Mouse (Mus musculus): Measurements from ENCODE around the gene Zfp335.
A peak's percentile ranks its signal among the peaks of the same experiment; 100 is the strongest.
"Not testable (repeated sequence)": the region's sequence is repeated elsewhere in the genome, so short reads cannot be mapped to it uniquely, and the experiment has no call there.

Zfp335 gene

DNA sequence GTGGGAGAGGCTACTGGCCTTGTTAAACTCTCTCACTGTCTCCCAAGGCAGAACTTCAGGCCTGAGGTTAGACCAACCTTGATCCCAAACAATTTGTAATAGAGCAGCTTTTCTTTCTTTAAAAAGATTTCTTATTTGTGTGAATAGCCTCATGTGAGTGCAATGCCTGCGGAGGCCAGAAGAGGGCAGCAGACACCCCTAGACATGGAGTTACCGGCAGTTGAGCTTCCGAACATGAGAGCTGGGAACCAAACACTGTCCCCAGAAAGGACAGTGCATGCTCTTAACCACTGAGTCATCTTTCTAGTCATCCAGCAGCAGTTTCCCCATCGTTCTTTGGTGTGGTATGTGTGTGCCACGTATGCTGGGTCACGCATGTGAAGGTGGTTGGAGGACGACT, 44.0 kb downstream of the Zfp335 start:
- peak in 1 of 2 experiments; percentile 68 for DNase-seq (ENCODE audit: low spot score in 2 of 2)

DNA sequence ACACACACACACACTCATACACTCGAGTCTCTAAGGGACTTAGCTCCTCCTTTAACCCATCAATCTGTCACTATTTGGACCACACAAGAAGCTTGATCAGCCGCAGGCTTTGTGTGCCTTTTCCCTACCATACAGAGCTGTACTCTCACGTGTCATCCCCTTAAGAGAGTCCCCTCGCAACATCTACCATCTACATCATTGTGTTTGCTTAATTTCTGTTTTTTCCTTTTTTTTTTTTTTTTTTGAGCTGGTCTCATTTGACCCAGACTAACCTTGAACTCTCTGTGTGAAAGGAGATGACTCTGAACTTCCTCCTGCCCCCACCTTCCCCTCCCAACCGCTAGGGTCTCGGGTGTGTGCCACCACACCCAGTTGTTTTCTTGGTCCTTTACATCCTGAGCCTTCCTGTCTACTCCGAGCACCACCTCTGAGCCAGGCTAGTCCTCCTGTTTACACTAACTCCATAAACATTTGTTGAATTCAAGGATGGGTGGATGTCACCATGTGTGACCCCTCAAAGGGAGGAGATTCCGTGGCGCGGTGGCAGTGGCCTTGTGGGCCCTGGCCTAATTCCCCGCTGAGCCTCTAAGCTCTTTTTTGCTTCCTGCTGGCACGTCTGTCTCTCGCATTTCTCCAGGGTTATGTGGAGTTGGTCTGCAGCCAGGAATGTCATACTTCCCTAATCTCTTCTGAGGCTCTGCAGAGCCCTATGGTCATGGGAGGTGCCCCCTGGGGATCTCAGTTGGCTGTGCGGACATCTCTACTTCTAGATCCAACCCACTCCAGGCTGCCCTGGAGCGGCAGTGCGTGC, 44.6 kb downstream of the Zfp335 start:
- no peak for DNase-seq (ENCODE audit: low spot score in 2 of 2)

DNA sequence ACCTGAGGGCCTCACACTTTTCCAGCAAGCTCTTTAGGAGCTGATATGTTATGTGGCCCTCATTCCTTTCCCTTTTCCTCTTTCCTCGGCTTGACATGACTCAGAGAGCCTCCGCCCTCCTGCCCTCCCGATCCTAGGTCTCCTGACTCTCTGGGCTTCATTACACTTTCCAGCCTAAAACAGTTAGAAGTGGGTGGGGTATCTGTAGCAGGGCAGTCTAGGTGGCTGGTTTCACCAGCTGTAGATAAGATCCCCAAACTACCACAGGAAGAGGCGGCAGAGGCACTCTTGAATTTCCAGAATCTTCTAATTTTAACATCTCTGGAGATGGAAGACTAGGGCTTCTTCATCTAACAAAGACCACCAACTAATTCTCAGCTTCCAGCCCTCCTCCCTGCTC, 47.0 kb downstream of the Zfp335 start:
- DNase-seq (ENCODE audit: low spot score in 2 of 2) = no peak

DNA sequence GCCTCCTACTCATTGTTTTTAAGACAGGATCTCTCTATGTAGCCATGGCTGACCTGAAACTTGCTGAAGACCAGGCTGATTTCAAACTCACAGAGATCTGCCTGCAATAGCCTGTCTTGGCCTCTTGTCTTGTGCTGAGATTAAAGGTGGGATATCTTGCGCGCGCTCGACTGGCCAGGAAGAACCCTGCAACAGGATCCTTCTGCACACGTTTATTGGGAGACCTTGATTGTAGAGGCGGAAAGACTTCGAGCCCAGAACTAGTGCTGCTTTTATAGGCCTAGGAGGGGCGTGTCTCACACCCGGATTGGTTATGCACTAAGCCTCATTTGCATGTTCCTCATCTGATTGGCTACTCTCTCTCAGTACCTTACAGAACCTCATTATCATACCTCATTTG, 48.1 kb downstream of the Zfp335 start:
- DNase-seq (ENCODE audit: low spot score in 2 of 2) = not testable (repeated sequence)

DNA sequence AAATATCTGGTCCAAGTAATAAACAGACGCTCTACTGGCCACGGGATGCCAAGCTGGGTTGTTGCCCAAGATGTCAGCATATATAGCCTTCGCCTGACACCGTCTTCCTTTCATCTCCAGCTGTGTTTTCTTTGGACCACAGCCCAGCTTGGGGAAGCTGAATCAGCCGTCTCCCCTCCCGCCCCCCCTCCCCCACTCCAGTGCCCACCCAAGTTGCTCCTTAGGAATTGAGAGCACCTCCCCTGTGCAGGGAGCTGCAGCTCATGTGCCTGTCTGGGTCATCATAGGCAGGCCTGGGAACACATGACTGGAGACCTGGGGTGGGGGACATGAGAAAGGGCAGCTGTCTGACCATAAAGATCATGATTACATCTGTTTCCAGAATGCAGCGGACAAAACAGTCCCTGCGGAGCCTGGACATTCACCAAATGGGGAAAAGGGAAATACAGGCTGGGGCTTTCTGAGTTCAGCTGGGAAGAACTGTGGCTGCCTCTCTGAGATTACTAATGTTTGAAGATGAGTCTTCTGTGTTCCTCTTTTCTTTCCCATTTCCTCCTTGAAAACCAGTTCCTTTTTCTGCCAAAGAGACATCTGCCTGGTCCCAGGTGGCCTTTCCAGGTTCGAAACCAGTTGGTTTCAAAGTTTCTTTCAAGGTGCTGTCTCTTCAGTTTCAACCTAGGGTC, 49.2 kb downstream of the Zfp335 start:
- no peak for DNase-seq (ENCODE audit: low spot score in 2 of 2)

DNA sequence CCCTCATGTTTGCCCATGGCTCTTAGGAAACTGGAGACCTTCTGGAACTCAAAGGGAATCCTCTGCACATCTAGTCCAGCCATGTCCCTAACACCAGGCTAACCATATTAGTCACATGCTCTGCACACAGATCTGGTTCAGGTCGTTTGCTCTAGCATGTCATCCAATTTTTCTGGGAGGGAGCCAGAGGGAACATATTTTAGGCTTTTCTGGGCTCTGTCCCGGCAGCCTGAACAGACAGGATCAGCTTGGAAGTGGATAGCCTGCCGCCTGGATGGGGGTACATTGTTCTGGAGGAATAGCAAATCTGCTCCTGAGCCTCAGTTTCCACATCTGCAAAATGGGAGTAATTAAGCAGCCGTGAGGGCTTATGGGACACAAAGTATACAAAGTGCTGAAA, 50.5 kb downstream of the Zfp335 start:
- no peak for DNase-seq (ENCODE audit: low spot score in 2 of 2)

DNA sequence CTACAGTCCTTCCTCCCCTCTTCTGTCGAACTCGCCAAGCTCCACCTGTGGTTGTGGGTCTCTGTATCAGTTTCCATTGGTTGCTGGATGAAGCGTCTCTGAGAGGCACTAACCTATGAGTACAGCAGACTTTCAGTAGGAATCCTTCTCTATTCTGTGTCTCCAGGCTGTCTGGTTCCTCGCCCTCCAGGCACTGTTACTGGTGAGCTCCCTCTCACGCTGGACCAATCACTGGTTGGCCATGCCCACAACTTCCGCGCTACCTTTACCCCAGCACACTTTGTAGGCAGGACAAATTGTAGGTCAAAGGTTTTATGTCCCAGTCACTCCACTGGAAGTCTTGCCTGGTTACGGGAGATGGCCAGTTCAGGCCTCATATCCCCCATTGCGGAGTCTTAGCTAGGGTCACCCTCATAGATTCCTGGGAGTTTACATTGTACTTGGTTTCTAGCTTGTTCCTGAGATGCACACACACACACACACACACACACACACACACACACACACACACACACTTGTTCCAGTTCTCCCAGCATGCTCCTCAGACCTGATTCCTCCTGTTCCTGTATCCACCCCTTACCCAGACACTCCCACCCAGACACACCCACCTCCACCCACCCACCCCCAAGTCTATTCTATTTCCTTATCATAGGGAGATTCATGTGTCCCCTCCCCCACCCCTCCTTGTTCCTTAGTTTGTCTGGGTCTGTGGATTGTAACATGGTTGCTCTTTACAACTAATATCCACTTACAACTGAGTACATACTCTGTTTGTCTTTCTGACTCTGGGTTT, 51.7 kb downstream of the Zfp335 start:
- DNase-seq (ENCODE audit: low spot score in 2 of 2) = no peak

DNA sequence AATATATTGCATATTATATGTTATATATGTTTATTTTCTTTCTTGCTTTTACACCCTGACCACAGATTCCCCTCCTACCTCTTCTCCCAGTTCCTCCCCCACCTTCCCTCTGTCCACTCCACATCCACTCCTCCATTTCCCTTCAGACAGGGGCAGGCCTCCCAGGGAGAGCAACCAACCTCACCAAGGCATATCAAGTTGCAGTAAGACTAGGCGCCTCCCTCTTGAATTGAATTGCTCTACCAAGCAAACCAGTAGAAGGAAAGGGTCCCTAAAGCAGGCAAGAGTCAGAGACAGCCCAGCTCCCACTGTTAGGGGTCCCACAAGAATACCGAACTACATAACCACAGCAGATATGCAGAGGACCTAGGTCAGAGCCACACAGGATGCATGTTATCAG, 52.4 kb downstream of the Zfp335 start:
- no peak for DNase-seq (ENCODE audit: low spot score in 2 of 2)

DNA sequence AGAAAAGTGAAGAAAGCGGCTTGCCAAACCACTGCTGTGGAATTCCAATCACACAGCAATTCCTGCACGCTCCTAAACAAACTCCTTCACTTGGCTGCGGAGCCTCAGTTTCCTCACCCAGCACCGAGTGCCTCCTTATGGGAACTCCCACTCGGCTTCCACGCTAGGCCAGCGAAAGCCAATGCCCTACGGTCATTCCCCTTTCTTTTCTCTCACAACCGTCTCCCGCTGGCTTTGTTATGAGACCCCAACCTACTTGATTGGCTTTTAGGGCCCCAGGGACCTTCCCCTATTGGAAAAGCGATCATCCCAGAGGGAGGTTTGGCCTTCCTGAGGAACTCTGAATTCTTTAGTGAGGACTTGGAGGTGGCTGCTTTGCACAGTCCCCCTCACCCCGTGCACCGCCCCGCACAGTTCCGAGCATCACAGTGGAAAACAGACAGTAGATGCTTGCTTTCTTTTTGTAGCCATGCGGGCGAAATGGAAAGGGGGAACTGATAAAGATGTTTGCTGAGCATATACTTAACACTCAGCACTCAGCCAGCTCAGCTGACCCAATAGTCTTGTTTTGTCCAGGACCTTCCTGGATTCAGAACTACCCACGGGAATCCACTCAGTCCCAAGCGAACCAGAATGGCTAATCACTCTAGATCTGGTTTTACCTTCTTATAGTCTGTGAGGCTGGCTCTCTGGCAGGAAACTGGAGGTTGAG, 53.6 kb downstream of the Zfp335 start:
- DNase-seq (ENCODE audit: low spot score in 2 of 2) = no peak

DNA sequence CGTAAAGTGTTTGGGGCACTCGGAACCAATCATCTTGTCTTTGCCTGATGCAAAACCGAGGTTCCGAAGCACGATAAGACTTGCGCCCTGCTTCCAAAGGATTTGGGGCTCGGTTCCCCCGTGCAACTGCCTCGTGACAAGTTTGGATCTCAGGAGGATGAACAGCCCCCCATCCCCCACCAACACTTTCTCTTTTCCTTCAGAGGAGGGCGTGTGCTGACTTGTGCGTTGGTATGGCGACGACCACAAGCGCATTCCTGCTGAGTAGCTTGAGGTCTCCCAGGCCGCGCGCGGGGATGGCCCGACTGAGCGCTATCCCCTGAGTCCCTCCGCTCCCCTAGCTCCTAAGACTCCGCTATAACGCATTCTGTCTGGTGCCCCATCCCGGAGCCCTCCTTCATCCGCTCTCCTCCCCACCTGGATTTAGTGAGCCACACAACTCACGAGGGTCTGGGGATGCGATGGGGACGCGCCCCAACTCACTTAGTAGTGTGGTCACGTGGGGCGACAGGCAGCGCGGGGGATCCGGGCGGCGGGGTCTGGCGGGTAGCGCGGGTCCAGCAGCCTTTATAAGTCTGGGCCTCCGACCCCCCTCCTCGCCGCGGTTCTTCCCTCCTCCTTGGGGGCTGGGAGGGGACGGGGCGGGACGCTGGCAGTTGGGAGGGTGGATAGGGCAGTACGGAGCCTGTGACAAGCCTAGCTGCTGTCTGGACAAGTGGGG, 54.3 kb downstream of the Zfp335 start, which contains the start of gene Pltp:
TSS of gene Pltp (minus strand) at position 611 of the 721 bp plus-strand sequence.
- no peak for DNase-seq (ENCODE audit: low spot score in 2 of 2)

DNA sequence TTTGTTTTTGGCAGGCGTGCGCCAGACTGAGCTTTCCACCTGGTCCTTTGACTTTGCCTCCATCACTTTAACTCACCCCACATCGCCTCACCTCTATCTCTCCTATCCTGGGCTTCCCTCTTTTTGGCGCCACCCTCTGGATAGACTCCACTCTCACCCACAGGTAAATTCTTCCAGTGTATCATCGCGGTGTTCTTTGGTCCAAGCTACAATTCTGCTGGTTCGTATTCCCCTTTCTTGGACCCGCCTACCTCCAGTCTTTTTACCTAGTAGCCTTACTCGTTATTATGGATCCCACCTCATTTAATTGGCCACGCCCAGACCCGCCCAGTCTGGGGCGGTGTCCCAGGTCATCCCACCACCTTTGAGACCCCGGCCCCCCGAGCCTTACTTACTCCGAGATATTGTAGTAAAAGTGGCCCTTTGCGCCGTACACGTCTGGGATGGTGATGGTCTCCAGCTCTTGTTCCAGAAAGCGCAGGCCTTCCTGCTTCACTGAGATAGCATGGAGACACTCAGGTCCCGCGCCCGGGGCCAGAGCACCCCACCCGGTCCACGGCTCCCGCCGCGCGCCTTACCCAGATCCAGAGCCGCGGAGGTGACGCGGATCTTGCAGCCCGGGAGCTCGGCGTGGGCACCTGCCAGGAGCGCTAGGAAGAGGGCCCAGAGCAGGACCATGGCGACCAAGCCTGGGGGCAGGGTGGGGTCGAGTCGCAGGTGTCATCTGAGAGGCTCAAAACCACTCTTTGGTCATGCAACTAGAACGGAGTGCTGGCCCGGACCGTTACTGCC, 55.1 kb downstream of the Zfp335 start:
- DNase-seq (ENCODE audit: low spot score in 2 of 2) = no peak

DNA sequence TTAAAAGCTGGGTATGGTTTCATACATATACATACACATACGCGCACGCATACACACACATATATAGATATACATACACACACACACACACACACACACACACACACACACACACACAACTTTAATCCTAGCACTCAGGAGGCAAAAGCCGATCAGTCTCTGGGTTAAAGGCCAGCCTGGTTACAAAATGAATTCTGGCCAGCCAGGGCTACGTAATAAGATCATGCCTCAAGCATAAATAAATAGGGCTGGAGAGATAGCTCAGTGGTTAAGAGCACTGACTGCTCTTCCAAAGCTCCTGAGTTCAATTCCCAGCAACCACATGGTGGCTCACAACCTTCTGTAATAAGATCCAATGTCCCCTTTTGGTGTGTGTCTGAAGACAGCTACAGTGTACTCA, 56.0 kb downstream of the Zfp335 start:
- DNase-seq (ENCODE audit: low spot score in 2 of 2) = not testable (repeated sequence)

DNA sequence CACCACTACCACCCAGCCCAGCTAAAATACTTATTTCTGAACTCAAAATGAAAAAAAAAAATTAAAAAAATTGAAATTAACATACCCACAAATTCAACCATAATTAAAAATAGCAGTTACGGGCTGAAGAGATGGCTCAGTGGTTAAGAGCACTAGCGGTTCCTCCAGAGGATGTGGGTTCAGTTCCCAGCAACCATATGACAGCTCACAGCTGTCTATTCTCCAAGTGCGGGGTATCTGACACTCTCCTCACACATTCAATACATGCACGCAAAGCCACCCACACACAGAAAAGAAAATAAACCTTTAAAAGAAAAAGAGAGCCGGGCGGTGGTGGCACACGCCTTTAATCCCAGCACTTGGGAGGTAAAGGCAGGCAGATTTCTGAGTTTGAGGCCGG, 61.5 kb downstream of the Zfp335 start:
- no peak for DNase-seq (ENCODE audit: low spot score in 2 of 2)

DNA sequence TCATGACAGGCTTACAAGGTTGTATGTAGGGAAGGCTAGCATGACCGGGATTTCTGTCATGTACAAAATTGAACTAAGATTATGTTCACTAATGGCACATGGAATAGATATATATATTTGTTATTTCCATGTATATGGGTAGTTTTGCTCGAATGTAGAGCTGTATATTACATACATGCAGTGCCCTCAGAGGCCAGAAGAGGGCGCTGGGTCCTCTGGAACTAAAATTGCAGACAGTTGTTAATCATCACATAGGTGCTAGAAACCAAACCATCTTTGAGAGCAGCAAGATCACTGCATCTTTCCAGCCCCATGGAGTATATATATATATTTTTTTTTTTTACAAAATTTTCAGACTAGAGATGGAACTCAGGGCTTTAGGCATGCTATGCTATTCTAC, 65.8 kb downstream of the Zfp335 start:
- DNase-seq (ENCODE audit: low spot score in 2 of 2) = no peak

All from spleen, postnatal 4 days (tissue).